Mouse (Mus musculus): ENCODE data around the gene 1700019N19Rik. TPM values are rescaled to one million over a fixed set of nuclear protein-coding genes. Genes with fewer than 3 reads are reported as not detected.

The 1700019N19Rik gene
- polyA plus RNA-seq, 1 experiment, result not detected

DNA sequence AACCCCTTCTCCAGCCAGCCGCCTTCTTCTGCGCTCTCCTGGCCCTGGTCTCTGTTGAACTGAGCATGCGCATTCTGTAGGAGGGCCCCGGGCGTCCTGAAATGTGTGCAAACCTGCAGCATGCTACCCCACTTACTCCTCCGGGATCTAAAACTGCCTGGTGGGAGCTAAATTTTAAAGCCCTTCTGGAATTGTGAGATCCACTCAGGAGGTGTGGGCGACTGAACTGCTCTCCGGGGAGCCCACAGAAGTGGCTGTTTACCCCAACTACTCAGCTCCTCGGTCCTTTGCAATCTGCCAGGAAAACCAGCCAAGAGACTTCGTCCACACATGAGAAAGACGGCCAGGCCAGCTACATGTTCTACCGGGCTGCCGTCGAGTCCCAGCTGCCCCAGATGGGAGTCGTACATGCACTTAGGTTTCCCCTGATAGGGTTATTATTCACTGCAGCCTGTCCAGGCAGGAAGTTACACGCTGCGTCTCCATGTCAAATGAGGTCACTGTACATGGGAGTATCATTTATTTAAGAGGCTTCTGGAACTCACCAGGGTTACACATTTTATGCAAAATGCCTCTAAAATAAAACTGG is 22.3 kb upstream of the 1700019N19Rik start:
- Histone ChIP-seq H3K4me3 (ENCODE audit: low read depth, low read length) (no peak overlapping the region), H3K9ac (ENCODE audit: low read depth, poor library complexity, severe bottlenecking) (no peak overlapping the region), H3K27ac (ENCODE audit: insufficient read depth, low read length) (no peak overlapping the region), H3K27me3 (ENCODE audit: control insufficient read depth, insufficient read depth, low read length, poor library complexity, severe bottlenecking) (no peaks in the 10 kb centered on the region), H3K9me3 (replicated peaks; ENCODE audit: control insufficient read depth, insufficient read depth, low read length, poor library complexity, severe bottlenecking) (no peaks in the 10 kb centered on the region), H3K4me1 (ENCODE audit: control insufficient read depth, insufficient read depth, low read length) (no peaks in the 10 kb centered on the region), H3K36me3 (ENCODE audit: control insufficient read depth, insufficient read depth, low read length, poor library complexity, severe bottlenecking) (no peaks in the 10 kb centered on the region)
- TF ChIP-seq CTCF (IDR thresholded peaks at IDR 0.05; ENCODE audit: low read depth, low read length), result no peak
- no peak for TF ChIP-seq EP300 (IDR thresholded peaks at IDR 0.05; ENCODE audit: insufficient read depth, low read depth, low read length)
- no peak for TF ChIP-seq POLR2A (IDR thresholded peaks at IDR 0.05; ENCODE audit: insufficient read depth, low read length)

DNA sequence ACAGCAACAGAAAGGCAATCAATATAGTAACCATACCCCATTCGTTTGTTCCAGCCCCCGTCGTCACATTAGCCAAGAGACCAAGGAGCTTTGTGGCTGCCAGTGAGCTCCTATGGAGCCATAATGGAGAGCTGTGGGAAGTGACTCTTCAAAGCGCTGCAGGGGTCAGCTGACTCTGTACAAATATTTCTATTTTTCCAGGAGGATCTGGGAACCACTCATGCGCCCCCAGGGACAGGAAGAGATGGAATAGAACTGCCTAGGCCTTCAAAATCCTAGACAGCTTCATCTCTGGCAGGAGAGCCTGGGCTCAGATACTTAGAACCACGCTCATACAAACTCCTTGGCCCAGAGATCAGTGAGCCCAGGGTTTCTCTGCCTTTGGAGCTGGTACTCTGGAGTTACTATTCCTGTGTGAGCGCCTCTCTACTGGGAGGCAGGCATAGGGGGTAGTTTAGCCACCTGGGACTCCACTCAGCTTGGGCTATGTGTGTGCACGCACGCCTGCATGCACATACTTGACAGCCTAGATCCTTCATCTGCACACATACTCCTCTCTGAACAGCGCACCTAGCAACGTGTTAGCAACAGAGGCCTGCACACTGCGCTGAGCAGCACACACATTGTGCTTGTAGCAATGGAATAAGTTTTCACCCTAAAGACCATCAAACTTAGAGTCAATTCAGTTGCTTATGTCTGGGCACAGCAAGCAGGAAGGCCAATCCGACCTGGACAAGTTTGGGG is 21.1 kb upstream of the 1700019N19Rik start:
- Histone ChIP-seq H3K9ac (ENCODE audit: low read depth, poor library complexity, severe bottlenecking) (no peak overlapping the region), H3K27me3 (ENCODE audit: control insufficient read depth, insufficient read depth, low read length, poor library complexity, severe bottlenecking) (no peaks in the 10 kb centered on the region), H3K4me1 (ENCODE audit: control insufficient read depth, insufficient read depth, low read length) (no peaks in the 10 kb centered on the region), H3K27ac (ENCODE audit: insufficient read depth, low read length) (no peak overlapping the region), H3K36me3 (ENCODE audit: control insufficient read depth, insufficient read depth, low read length, poor library complexity, severe bottlenecking) (no peaks in the 10 kb centered on the region), H3K4me3 (ENCODE audit: low read depth, low read length) (no peak overlapping the region), H3K9me3 (replicated peaks; ENCODE audit: control insufficient read depth, insufficient read depth, low read length, poor library complexity, severe bottlenecking) (no peaks in the 10 kb centered on the region)
- no peak for TF ChIP-seq POLR2A (IDR thresholded peaks at IDR 0.05; ENCODE audit: insufficient read depth, low read length)
- no peak for TF ChIP-seq CTCF (IDR thresholded peaks at IDR 0.05; ENCODE audit: low read depth, low read length)
- TF ChIP-seq EP300 (IDR thresholded peaks at IDR 0.05; ENCODE audit: insufficient read depth, low read depth, low read length), result no peak

DNA sequence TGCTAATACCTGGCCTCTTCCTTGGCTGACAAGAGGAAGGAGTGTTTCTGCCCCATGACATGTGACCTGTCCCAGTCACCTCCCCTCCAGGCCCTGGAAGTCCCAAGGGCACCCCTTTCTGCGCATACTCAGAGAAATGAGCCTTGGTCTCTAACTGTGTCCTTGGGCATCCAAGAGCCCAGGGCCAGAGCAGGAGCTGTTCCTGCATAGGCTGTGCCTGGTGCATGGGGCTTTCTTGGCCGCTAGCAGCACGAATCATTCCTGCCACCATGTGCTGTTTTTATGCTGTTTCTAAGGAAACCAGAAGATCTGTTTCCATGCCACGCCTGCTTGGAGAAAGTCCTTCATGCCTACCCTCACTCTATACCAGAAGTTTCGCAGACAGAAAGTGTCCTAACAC is 16.3 kb upstream of the 1700019N19Rik start:
- H3K27me3 ChIP-seq (ENCODE audit: control insufficient read depth, insufficient read depth, low read length, poor library complexity, severe bottlenecking), result no peaks in the 10 kb centered on the region

GRCm38 (mm10) chr19:58808864-58809263 is 14.6 kb upstream of the 1700019N19Rik start:
- Histone ChIP-seq H3K9me3 (replicated peaks; ENCODE audit: control insufficient read depth, insufficient read depth, low read length, poor library complexity, severe bottlenecking) (no peaks in the 10 kb centered on the region), H3K4me3 (ENCODE audit: low read depth, low read length) (no peak overlapping the region), H3K9ac (ENCODE audit: low read depth, poor library complexity, severe bottlenecking) (no peak overlapping the region), H3K36me3 (ENCODE audit: control insufficient read depth, insufficient read depth, low read length, poor library complexity, severe bottlenecking) (no peaks in the 10 kb centered on the region), H3K27me3 (ENCODE audit: control insufficient read depth, insufficient read depth, low read length, poor library complexity, severe bottlenecking) (no peaks in the 10 kb centered on the region), H3K4me1 (ENCODE audit: control insufficient read depth, insufficient read depth, low read length) (no peaks in the 10 kb centered on the region), H3K27ac (ENCODE audit: insufficient read depth, low read length) (no peak overlapping the region)
- no peak for TF ChIP-seq EP300 (IDR thresholded peaks at IDR 0.05; ENCODE audit: insufficient read depth, low read depth, low read length)
- TF ChIP-seq CTCF (IDR thresholded peaks at IDR 0.05; ENCODE audit: low read depth, low read length), result no peak
- TF ChIP-seq POLR2A (IDR thresholded peaks at IDR 0.05; ENCODE audit: insufficient read depth, low read length), result no peak

More for the DNA sequence above, 16.3 kb upstream of the 1700019N19Rik start:
- TF ChIP-seq POLR2A (IDR thresholded peaks at IDR 0.05; ENCODE audit: insufficient read depth, low read length) (no peak), EP300 (IDR thresholded peaks at IDR 0.05; ENCODE audit: insufficient read depth, low read depth, low read length) (no peak), CTCF (IDR thresholded peaks at IDR 0.05; ENCODE audit: low read depth, low read length) (no peak)
- no peak overlapping the region for H3K4me3 ChIP-seq (ENCODE audit: low read depth, low read length)
- H3K36me3 ChIP-seq (ENCODE audit: control insufficient read depth, insufficient read depth, low read length, poor library complexity, severe bottlenecking), result no peaks in the 10 kb centered on the region
- H3K9me3 ChIP-seq (replicated peaks; ENCODE audit: control insufficient read depth, insufficient read depth, low read length, poor library complexity, severe bottlenecking), result no peaks in the 10 kb centered on the region
- H3K27ac ChIP-seq (ENCODE audit: insufficient read depth, low read length), result no peak overlapping the region
- no peak overlapping the region for H3K9ac ChIP-seq (ENCODE audit: low read depth, poor library complexity, severe bottlenecking)
- no peaks in the 10 kb centered on the region for H3K4me1 ChIP-seq (ENCODE audit: control insufficient read depth, insufficient read depth, low read length)

DNA sequence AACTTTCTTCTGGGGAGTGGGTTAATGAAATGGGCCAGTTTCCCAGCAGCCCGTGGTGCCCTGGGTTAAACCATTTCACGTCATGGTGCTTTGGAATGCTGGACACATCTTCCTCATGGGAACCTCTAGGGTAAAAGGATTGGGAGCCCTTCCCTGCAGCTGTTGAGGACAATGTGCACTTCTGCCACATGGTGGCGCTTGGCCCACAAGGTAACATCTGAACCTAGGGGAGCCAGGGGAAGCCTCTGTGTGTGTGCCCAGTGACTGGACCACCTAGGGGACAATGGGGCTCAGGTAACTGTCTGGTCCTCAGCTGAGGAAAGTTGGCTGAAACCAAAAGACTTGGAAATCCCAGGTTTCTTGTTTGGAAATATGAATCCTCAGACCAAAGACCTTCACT is 12.1 kb upstream of the 1700019N19Rik start:
- Histone ChIP-seq H3K4me3 (ENCODE audit: low read depth, low read length) (no peak overlapping the region), H3K9ac (ENCODE audit: low read depth, poor library complexity, severe bottlenecking) (no peak overlapping the region), H3K4me1 (ENCODE audit: control insufficient read depth, insufficient read depth, low read length) (no peaks in the 10 kb centered on the region), H3K27ac (ENCODE audit: insufficient read depth, low read length) (no peak overlapping the region), H3K27me3 (ENCODE audit: control insufficient read depth, insufficient read depth, low read length, poor library complexity, severe bottlenecking) (no peaks in the 10 kb centered on the region), H3K9me3 (replicated peaks; ENCODE audit: control insufficient read depth, insufficient read depth, low read length, poor library complexity, severe bottlenecking) (no peaks in the 10 kb centered on the region), H3K36me3 (ENCODE audit: control insufficient read depth, insufficient read depth, low read length, poor library complexity, severe bottlenecking) (no peaks in the 10 kb centered on the region)
- TF ChIP-seq POLR2A (IDR thresholded peaks at IDR 0.05; ENCODE audit: insufficient read depth, low read length) (no peak), EP300 (IDR thresholded peaks at IDR 0.05; ENCODE audit: insufficient read depth, low read depth, low read length) (no peak), CTCF (IDR thresholded peaks at IDR 0.05; ENCODE audit: low read depth, low read length) (peak; percentile 81)

- no peaks in the 10 kb centered on the region for H3K27me3 ChIP-seq (ENCODE audit: control insufficient read depth, insufficient read depth, low read length, poor library complexity, severe bottlenecking)
- H3K36me3 ChIP-seq (ENCODE audit: control insufficient read depth, insufficient read depth, low read length, poor library complexity, severe bottlenecking), result no peaks in the 10 kb centered on the region
- no peaks in the 10 kb centered on the region for H3K4me1 ChIP-seq (ENCODE audit: control insufficient read depth, insufficient read depth, low read length)
- no peak overlapping the region for H3K27ac ChIP-seq (ENCODE audit: insufficient read depth, low read length)
- H3K9me3 ChIP-seq (replicated peaks; ENCODE audit: control insufficient read depth, insufficient read depth, low read length, poor library complexity, severe bottlenecking), result no peaks in the 10 kb centered on the region
- no peak overlapping the region for H3K4me3 ChIP-seq (ENCODE audit: low read depth, low read length)
- TF ChIP-seq EP300 (IDR thresholded peaks at IDR 0.05; ENCODE audit: insufficient read depth, low read depth, low read length), result no peak
- TF ChIP-seq CTCF (IDR thresholded peaks at IDR 0.05; ENCODE audit: low read depth, low read length), result no peak
- no peak for TF ChIP-seq POLR2A (IDR thresholded peaks at IDR 0.05; ENCODE audit: insufficient read depth, low read length)
- no peak overlapping the region for H3K9ac ChIP-seq (ENCODE audit: low read depth, poor library complexity, severe bottlenecking)
Measured at GRCm38 (mm10) chr19:58805191-58805779, 11.0 kb upstream of the 1700019N19Rik start.

All from ES-Bruce4 (cell line).